Mouse (Mus musculus) lung, embryonic 16.5 days (tissue): ENCODE results near the gene Rnf217. TPM values are rescaled to one million over a fixed set of nuclear protein-coding genes. Genes with fewer than 3 reads are reported as not detected.

ENCODE experiments used
- ATAC-seq: fragments of 200-750 bp; cut with Nextera tagmentation; 2 replicates; pipeline ENCODE4 v1.8.0; 2017; ENCODE audit warnings: low read depth, mild to moderate bottlenecking, moderate library complexity
- H3K27ac ChIP-seq: fragments of 300-500 bp; sonication (generic); 2 replicates; pipeline ENCODE4 v1.5.1; 2014; ENCODE audit warnings: mild to moderate bottlenecking, control low read depth, low read length
- H3K27me3 ChIP-seq: fragments of 300-500 bp; sonication (generic); 2 replicates; pipeline ENCODE4 v1.6.1; 2014; ENCODE audit warnings: low read depth, low read length, mixed read lengths; ENCODE audit not compliant: control insufficient read depth, insufficient read depth
- H3K36me3 ChIP-seq: fragments of 300-500 bp; sonication (generic); 2 replicates; pipeline ENCODE4 v1.6.1; 2014; ENCODE audit warnings: low read length; ENCODE audit not compliant: control insufficient read depth, insufficient read depth
- H3K4me1 ChIP-seq: fragments of 300-500 bp; sonication (generic); replicated peaks from 2 replicates; pipeline ENCODE4 v1.6.1; 2014; ENCODE audit warnings: low read length, mixed read lengths; ENCODE audit not compliant: control insufficient read depth, insufficient read depth
- H3K4me2 ChIP-seq: fragments of 300-500 bp; sonication (generic); 2 replicates; pipeline ENCODE4 v1.6.1; 2014; ENCODE audit warnings: low read depth, low read length, control low read depth
- H3K4me3 ChIP-seq: fragments of 300-500 bp; sonication (generic); 2 replicates; pipeline ENCODE4 v1.5.1; 2014; ENCODE audit warnings: mild to moderate bottlenecking, low read length, control low read depth
- H3K9ac ChIP-seq: fragments of 300-500 bp; sonication (generic); 2 replicates; pipeline ENCODE4 v1.6.1; 2014; ENCODE audit warnings: low read length, control low read depth
- H3K9me3 ChIP-seq: fragments of 300-500 bp; sonication (generic); 2 replicates; pipeline ENCODE4 v1.6.1; 2016; ENCODE audit warnings: low read length; ENCODE audit not compliant: control insufficient read depth
- WGBS: fragments of 180-500 bp; shearing (Covaris S2); extraction: QIAGEN DNeasy Blood & Tissue Kit; methylation state at CpG from one replicate; pipeline ENCODE4 v1.1.7; 2014; 5-methylcytosine and 5-hydroxymethylcytosine counted together
- polyA plus RNA-seq: library from polyadenylated mRNA; unstranded; fragments of >200 nt; fragmentation: Nextera tagmentation; extraction: Ambion mirVana; gene quantifications from 2 replicates; pipeline ENCODE4 v1.2.1, GENCODE M21; 2015

Rnf217 gene
- polyA plus RNA-seq, 1 experiment from 2014 or later, result 1.2 TPM

DNA sequence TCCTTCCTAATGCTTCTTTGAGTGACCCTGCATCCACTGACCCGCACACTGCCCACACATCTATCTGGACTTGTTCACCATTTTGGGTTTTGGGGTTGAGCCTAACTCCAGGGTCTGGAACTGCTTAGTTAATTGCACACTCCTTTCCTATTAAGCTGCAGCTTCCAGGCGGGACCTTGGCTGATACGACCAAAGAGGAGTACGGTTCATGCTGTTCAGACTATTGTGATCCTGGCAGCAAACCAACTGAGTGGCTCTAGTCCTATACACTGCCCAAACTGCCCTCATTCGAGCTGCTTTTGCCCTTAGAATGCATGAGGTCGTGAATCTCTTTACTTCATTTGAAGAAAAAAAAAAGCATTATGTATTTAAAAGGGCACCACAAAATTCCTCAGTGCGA is 164.8 kb downstream of the Rnf217 start:
- no peaks in the 10 kb centered on the region for H3K9me3 ChIP-seq
- H3K27me3 ChIP-seq, result no peaks in the 10 kb centered on the region
- H3K4me2 ChIP-seq, result no peak overlapping the region
- ATAC-seq, result no peak
- H3K27ac ChIP-seq, result no peak overlapping the region
- no peak overlapping the region for H3K4me3 ChIP-seq
- H3K9ac ChIP-seq, result no peak overlapping the region
- WGBS, result 72% methylated on average over 7 of the region's 7 CpGs
- no peaks in the 10 kb centered on the region for H3K36me3 ChIP-seq
- 0 out of 2 replicates have a peak, but pooled peaks cover 2% of the 10 kb centered on the region for H3K4me1 ChIP-seq

Other genes with a start within 250 kb of the Rnf217 start
- gene Tpd52l1, start 163.2 kb downstream of the Rnf217 start, polyA plus RNA-seq, result 17.7 and 19.3 TPM in 2 replicates